Mouse (Mus musculus) intestine, postnatal 0 days (tissue): ENCODE measurements around the gene Cpa1. TPM values are rescaled to one million over a fixed set of nuclear protein-coding genes. Genes with fewer than 3 reads are reported as not detected.

Experiments
- ATAC-seq: fragments of 200-750 bp; cut with Nextera tagmentation; 2 replicates; pipeline ENCODE4 v1.8.0; 2017; ENCODE audit warnings: mild to moderate bottlenecking, moderate TSS enrichment, moderate library complexity
- H3K27ac ChIP-seq: fragments of 300-500 bp; sonication (generic); 2 replicates; pipeline ENCODE4 v1.5.1; 2014; ENCODE audit warnings: mild to moderate bottlenecking, low read depth, low read length, moderate library complexity
- H3K27me3 ChIP-seq: fragments of 300-500 bp; sonication (generic); replicated peaks from 2 replicates; pipeline ENCODE4 v1.6.1; 2014; ENCODE audit warnings: low read length, mixed read lengths; ENCODE audit not compliant: control insufficient read depth, insufficient read depth
- H3K36me3 ChIP-seq: fragments of 300-500 bp; sonication (generic); 2 replicates; pipeline ENCODE4 v1.6.1; 2014; ENCODE audit warnings: mild to moderate bottlenecking, moderate library complexity; ENCODE audit not compliant: control insufficient read depth, insufficient read depth
- H3K4me1 ChIP-seq: fragments of 300-500 bp; sonication (generic); replicated peaks from 2 replicates; pipeline ENCODE4 v1.6.1; 2014; ENCODE audit warnings: antibody characterized with exemption, low read length, mixed read lengths; ENCODE audit not compliant: control insufficient read depth, insufficient read depth
- H3K4me2 ChIP-seq: fragments of 300-500 bp; sonication (generic); replicated peaks from 2 replicates; pipeline ENCODE4 v1.6.1; 2014; ENCODE audit warnings: low read depth, mild to moderate bottlenecking, moderate library complexity
- H3K4me3 ChIP-seq: fragments of 300-500 bp; sonication (generic); 2 replicates; pipeline ENCODE4 v1.5.1; 2014; ENCODE audit warnings: low read depth, low read length
- H3K9ac ChIP-seq: fragments of 300-500 bp; sonication (generic); 2 replicates; pipeline ENCODE4 v1.6.1; 2014; ENCODE audit warnings: mild to moderate bottlenecking, low read depth, low read length
- H3K9me3 ChIP-seq: fragments of 300-500 bp; sonication (generic); 2 replicates; pipeline ENCODE4 v1.6.1; 2016; ENCODE audit warnings: mixed run types; ENCODE audit not compliant: control insufficient read depth
- CTCF ChIP-seq: sonication (generic); IDR thresholded peaks from 2 replicates; pipeline ENCODE4 v1.5.1; 2016; ENCODE audit warnings: low read depth, mild to moderate bottlenecking, control low read depth, antibody characterized with exemption, moderate library complexity
- WGBS: fragments of 180-500 bp; shearing (Covaris S2); extraction: QIAGEN DNeasy Blood & Tissue Kit; methylation state at CpG from one replicate; pipeline ENCODE4 v1.1.7; 2014; 5-methylcytosine and 5-hydroxymethylcytosine counted together
- polyA plus RNA-seq: library from polyadenylated mRNA; unstranded; fragments of >200 nt; fragmentation: Nextera tagmentation; extraction: Ambion mirVana; gene quantifications from 2 replicates; pipeline ENCODE4 v1.2.1, GENCODE M21; 2015

The Cpa1 gene
- polyA plus RNA-seq, 1 experiment from 2014 or later = 3.5 TPM

- Histone ChIP-seq H3K4me2 (no peak overlapping the region), H3K9me3 (no peaks in the 10 kb centered on the region), H3K36me3 (no peaks in the 10 kb centered on the region), H3K4me1 (no peaks in the 10 kb centered on the region), H3K27me3 (peaks cover 3% of the 10 kb centered on the region; the same call in 1 of the 2 replicates), H3K4me3 (no peak overlapping the region), H3K27ac (no peak overlapping the region), H3K9ac (no peak overlapping the region)
- WGBS = 86% methylated on average over 5 of the region's 5 CpGs
- no peak for TF ChIP-seq CTCF
- no peak for ATAC-seq
Measured at GRCm38 (mm10) chr6:30619606-30620005, 19.4 kb upstream of the Cpa1 start.

GRCm38 (mm10) chr6:30620591-30620990 is 18.4 kb upstream of the Cpa1 start:
- Histone ChIP-seq H3K4me1 (no peaks in the 10 kb centered on the region), H3K4me2 (no peak overlapping the region), H3K4me3 (no peak overlapping the region), H3K9ac (no peak overlapping the region), H3K27me3 (peaks cover 3% of the 10 kb centered on the region; the same call in 1 of the 2 replicates), H3K9me3 (no peaks in the 10 kb centered on the region), H3K27ac (no peak overlapping the region), H3K36me3 (no peaks in the 10 kb centered on the region)
- no peak for TF ChIP-seq CTCF
- ATAC-seq = no peak
- 81% methylated on average over 4 of the region's 4 CpGs for WGBS

- WGBS = 88% methylated on average over 6 of the region's 6 CpGs
- H3K36me3 ChIP-seq = no peaks in the 10 kb centered on the region
- H3K9me3 ChIP-seq = no peaks in the 10 kb centered on the region
- TF ChIP-seq CTCF = no peak
- H3K4me3 ChIP-seq = no peak overlapping the region
- no peaks in the 10 kb centered on the region for H3K4me1 ChIP-seq
- peaks cover 3% of the 10 kb centered on the region; the same call in 1 of the 2 replicates for H3K27me3 ChIP-seq
- no peak for ATAC-seq
- no peak overlapping the region for H3K27ac ChIP-seq
- H3K4me2 ChIP-seq = no peak overlapping the region
- no peak overlapping the region for H3K9ac ChIP-seq
Measured at GRCm38 (mm10) chr6:30620994-30621393, 18.0 kb upstream of the Cpa1 start.

DNA sequence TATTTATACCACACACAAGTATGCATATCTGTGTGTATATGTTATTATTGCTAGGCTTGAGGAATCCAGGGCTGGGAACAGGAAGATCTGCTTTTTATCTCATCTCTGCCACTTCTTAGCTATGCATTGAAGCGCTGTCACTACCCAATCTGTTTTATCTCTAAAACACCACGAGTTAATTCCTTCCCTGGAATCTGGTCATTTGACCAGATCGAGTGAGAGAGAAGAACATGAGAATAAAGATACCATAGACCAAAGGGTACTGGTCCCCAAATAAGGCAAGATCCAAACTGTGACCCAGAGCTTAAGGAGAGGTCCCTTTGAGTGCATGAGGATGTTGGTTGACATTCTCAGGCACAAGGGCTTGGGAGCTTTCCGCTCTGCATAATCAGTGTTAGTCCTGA is 17.0 kb upstream of the Cpa1 start:
- Histone ChIP-seq H3K9me3 (no peaks in the 10 kb centered on the region), H3K9ac (no peak overlapping the region), H3K27ac (no peak overlapping the region), H3K4me2 (no peak overlapping the region), H3K4me1 (no peaks in the 10 kb centered on the region), H3K27me3 (peaks cover 3% of the 10 kb centered on the region; the same call in 1 of the 2 replicates), H3K36me3 (no peaks in the 10 kb centered on the region), H3K4me3 (no peak overlapping the region)
- no peak for TF ChIP-seq CTCF
- WGBS = 45% methylated on average over 4 of the region's 4 CpGs
- ATAC-seq = no peak

DNA sequence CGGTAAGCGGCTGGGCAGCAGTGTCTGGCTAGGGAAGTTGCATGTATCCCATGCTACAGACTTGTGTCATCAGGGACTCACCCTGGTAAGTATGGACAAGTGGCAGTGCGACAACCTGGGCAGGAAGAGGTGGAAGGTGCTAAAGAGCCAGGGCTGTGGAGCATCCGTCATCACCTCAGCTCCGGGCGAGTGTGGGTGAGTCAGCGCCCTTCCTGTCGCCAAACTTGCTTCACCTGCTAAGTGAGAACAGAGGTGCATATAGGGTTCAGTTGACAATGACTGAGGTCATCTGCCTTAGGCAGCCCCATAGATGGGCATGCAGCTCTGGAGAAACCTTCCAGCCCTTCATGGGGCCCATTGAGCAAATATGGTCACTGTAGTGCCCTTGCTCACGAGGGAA is 14.3 kb upstream of the Cpa1 start:
- WGBS = 88% methylated on average over 9 of the region's 9 CpGs

GRCm38 (mm10) chr6:30628152-30628551 is 10.9 kb upstream of the Cpa1 start:
- Histone ChIP-seq H3K9ac (no peak overlapping the region), H3K9me3 (no peaks in the 10 kb centered on the region), H3K4me3 (no peak overlapping the region), H3K4me1 (no peaks in the 10 kb centered on the region), H3K27me3 (no peaks in the 10 kb centered on the region), H3K4me2 (no peak overlapping the region), H3K36me3 (no peaks in the 10 kb centered on the region), H3K27ac (no peak overlapping the region)
- no peak for ATAC-seq
- 48% methylated on average over 6 of the region's 6 CpGs for WGBS
- no peak for TF ChIP-seq CTCF

More for the DNA sequence above, 14.3 kb upstream of the Cpa1 start:
- no peak overlapping the region for H3K27ac ChIP-seq
- no peaks in the 10 kb centered on the region for H3K36me3 ChIP-seq
- no peak overlapping the region for H3K4me2 ChIP-seq
- no peak for TF ChIP-seq CTCF
- no peak overlapping the region for H3K9ac ChIP-seq
- no peaks in the 10 kb centered on the region for H3K4me1 ChIP-seq
- no peak for ATAC-seq
- H3K9me3 ChIP-seq = no peaks in the 10 kb centered on the region
- no peak overlapping the region for H3K4me3 ChIP-seq
- H3K27me3 ChIP-seq = no peaks in the 10 kb centered on the region

- H3K9ac ChIP-seq = no peak overlapping the region
- no peak for ATAC-seq
- H3K4me1 ChIP-seq = no peaks in the 10 kb centered on the region
- no peak overlapping the region for H3K27ac ChIP-seq
- no peak overlapping the region for H3K4me2 ChIP-seq
- no peaks in the 10 kb centered on the region for H3K36me3 ChIP-seq
- H3K4me3 ChIP-seq = no peak overlapping the region
- TF ChIP-seq CTCF = no peak
- H3K27me3 ChIP-seq = no peaks in the 10 kb centered on the region
- WGBS = 76% methylated on average over 1 of the region's 1 CpGs
- H3K9me3 ChIP-seq = no peaks in the 10 kb centered on the region
Measured at GRCm38 (mm10) chr6:30629989-30630388, 9.0 kb upstream of the Cpa1 start.
